Mouse (Mus musculus): ENCODE data around the gene Gm20388. TPM values are rescaled to one million over a fixed set of nuclear protein-coding genes. Genes with fewer than 3 reads are reported as not detected.
A peak's percentile ranks its signal among the peaks of the same experiment; 100 is the strongest.

Gene Gm20388
- total RNA-seq, 4 experiments from 2014 or later: 0.17 to 15.1 (median 6.6) TPM

GRCm38 (mm10) chr8:122197342-122197741, 2286.7 kb downstream of the Gm20388 start:
- DNase-seq (ENCODE audit: low spot score in 2 of 2): no peak

GRCm38 (mm10) chr8:122198378-122199025, 2287.9 kb downstream of the Gm20388 start:
- DNase-seq (ENCODE audit: low spot score in 2 of 2): no peak

DNA sequence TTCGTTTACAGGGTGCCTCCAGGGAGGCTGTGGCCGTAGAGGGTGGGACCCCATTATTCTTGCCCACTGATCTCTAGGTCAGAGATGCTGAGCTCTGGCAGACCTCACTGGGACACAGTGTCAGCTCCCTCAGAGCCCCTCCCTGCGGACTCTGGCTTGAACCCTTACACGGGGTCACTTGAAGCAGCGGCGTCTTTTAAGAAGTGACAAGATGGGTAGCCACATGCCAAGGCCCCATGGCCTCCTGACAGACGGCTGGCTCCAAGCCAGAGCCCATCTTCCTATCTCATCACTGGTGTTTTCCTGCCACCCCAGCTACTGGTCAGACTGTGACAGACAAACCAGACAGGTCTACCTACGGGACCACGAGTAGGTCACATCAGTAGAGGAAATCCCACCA, 2288.6 kb downstream of the Gm20388 start:
- DNase-seq (ENCODE audit: low spot score in 2 of 2): no peak

DNA sequence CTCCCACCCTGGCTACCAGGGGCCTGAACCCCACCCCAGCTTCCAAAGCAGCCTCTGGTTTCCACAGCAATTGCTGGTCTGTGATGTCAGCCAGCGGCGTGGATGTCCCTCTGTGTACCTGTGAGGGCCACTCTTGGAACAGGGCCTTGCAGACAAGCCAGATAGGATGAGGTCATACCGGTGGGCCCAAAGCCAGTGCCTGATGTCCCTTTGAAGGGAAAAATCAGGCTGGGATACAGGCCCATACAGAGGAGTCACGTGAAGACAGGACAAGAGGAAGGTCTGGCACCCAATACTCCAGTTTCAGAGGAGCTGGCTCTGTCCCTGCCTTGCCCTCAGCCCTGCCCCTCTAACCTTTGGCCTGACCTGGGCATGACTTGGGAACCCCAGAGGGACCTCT, 2289.2 kb downstream of the Gm20388 start:
- no peak for DNase-seq (ENCODE audit: low spot score in 2 of 2)

- DNase-seq (ENCODE audit: low spot score in 2 of 2): no peak
These were observed 2300.9 kb downstream of the Gm20388 start for GRCm38 (mm10) chr8:122211591-122211990.

- no peak for DNase-seq (ENCODE audit: low spot score in 2 of 2)
These were observed 2305.0 kb downstream of the Gm20388 start for GRCm38 (mm10) chr8:122215630-122216029.

DNA sequence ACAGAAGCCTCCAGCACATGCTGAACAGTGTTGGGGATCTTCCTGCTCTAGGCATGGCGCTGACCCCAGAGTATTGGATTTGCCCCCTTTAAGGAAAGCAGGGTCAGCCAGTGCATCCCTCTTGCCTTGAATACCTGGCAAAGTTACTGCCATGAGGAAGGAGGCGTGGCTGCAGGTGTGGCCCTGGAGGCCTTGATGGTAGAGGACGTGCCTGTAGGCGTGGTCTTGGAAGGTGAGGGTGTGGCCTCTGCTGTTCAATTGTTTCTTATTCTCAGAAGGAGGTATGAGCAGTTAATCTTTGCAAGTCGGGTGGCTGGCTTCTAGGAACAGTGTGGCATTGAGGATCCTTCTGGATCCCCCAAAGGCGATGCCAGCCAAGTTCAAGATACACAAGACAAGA, 2305.8 kb downstream of the Gm20388 start:
- no peak for DNase-seq (ENCODE audit: low spot score in 2 of 2)

- no peak for DNase-seq (ENCODE audit: low spot score in 2 of 2)
These were observed 2307.0 kb downstream of the Gm20388 start for GRCm38 (mm10) chr8:122217456-122218177.

DNA sequence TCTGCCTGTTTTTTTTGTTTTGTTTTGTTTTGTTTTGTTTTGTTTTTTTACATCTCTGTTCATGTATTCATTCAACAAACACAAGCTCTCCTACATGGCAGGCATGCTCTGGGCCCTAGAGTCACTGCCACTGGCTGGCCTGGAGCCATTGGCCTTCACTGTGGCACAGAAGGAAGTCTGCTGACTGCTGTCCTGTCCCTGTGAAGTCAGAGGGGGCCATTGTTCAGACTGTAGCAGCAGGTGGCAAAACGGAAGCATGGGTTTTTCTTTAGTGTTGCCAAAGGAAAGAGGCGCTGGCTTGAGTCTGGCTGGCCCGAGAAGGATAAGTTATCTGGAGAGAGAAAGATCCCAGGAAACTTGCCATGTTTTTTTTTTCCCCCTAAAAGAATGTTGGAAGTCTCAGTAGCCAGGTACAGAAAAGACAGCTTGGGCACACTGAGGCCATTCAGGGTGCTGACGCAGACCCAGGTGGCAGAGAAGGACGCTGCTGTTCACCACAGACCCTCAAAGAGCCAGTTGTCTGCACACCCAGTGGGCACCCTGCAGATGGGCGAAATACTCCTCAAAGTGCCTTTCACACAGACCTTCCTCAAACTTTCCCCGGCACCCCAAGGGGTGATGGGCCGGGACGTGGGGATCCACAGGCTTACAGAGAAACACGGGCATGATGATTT, 2313.5 kb downstream of the Gm20388 start:
- peak in 1 of 2 experiments; percentile 33 for DNase-seq (ENCODE audit: low spot score in 2 of 2)

GRCm38 (mm10) chr8:122224650-122225022, 2314.0 kb downstream of the Gm20388 start:
- DNase-seq (ENCODE audit: low spot score in 2 of 2): peak; percentile 34 to 45

GRCm38 (mm10) chr8:122225446-122225845, 2314.8 kb downstream of the Gm20388 start:
- no peak for DNase-seq (ENCODE audit: low spot score in 2 of 2)

GRCm38 (mm10) chr8:122227345-122227744, 2316.7 kb downstream of the Gm20388 start:
- DNase-seq (ENCODE audit: low spot score in 2 of 2): no peak

GRCm38 (mm10) chr8:122228792-122229575, 2318.3 kb downstream of the Gm20388 start:
- no peak for DNase-seq (ENCODE audit: low spot score in 2 of 2)

DNA sequence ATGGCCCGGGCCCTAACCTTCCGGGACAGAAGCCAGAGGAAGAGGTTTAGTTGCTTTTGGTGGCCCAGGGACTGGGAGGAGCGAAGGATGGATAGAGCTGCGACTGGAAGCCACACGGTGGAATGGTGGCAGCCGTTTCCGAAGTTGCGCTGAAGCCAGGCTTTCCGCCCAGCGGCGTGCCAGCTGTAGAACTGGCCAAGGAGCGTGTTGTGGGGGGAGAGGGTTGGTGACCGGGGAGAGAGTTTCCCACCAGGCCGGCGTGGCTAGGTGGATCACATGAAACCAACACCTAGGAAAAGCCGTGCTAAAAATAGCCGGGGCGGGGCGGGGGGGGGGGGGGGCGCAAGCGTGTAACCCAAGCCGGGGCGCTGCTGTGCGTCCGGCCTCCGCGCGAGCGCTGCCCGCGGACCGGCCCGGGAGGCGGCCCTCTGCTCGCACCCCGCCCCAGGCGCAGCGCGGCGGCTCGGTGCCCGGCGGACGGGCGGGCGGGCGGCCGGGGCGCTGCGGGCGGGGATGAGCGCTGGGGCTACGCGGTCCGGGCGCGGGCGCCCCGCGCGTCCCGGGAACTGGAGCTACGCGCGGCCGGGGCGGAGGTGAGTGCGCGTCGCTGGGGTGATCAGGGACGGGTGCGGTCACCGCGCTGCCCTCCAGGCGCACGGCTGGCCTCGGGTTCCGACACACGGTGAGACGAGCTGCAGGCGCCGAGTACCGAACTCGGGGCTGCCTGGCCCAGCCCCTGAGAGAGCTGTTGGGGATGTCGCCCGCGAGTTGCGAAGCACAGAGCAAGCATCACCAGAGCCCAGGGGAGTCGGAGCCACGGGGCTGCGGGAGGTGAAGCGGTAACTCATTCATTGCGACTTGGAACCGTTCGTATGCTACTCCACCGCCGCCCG, 2319.4 kb downstream of the Gm20388 start:
- DNase-seq (ENCODE audit: low spot score in 2 of 2): peak in 1 of 2 experiments; percentile 22

DNA sequence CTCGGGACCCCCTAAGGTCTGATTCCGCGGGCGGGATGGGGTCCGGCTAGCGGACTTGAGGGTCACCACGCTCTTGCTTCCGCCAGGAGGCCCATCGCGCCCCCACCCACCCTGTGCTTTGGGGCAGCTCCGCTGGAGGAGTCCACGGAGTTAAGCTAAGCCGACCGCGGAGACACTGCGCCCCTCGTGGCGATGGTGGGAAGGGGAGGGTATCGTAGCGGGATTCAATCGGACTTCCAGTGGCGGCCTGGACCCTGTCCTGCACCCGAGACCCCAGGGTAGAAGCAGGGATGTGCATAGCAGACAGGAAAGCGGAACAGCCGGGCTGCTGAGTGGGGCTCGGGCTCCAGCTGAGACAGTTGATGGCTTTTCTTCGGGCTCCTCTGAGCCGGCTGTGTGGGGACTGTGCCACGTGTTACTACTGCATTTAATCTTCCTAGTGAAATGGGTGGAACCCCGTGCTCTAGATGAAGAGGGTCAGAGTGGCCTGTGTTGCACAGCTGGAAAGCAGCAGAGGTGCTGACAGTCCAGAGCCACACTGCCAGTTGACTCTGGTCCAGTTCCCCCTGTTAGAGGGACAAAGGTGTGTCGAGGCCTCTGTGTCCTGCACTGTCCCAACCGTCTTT, 2320.2 kb downstream of the Gm20388 start:
- peak; percentile 47 to 79 for DNase-seq (ENCODE audit: low spot score in 2 of 2)

DNA sequence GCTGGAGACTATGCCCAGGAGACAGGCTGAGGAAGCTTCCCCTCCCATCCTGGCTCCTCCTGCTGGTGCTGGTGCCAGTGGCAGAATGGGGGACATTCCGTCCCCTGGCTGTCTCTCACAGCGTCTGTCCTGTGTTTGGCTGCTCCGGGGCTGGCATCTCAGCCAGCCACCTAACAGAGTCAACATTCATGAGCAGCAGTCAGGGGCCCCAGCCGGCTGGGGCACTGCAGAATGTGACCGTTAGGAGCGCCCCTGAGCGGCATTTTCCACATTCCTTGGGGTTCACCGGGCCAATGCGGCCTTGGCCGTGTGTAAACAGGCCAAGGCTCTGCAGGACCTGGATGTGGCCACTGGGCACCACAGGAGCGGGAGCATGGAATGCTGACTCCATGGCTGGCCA, 2323.4 kb downstream of the Gm20388 start:
- DNase-seq (ENCODE audit: low spot score in 2 of 2): peak in 1 of 2 experiments; percentile 44

DNA sequence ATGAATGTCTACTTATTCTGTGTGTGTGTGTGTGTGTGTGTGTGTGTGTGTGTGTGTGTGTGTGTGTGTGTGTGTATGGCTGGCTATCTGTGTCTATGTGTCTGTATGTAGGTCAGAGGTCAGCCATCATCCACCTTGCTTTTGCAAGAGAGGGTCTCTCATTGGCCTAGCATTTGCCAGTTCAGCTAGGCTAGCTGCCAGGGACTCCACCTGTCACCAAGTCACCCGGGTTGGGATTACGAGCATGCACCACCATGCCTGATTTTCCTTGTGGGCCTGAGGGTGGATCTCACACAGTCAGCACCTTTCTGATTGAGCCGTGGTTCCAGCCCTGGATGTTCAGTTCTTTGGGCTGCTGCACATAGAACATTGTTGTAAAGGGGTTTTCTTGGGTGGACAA, 2325.9 kb downstream of the Gm20388 start:
- no peak for DNase-seq (ENCODE audit: low spot score in 2 of 2)

- DNase-seq (ENCODE audit: low spot score in 2 of 2): no peak
These were observed 2327.6 kb downstream of the Gm20388 start for GRCm38 (mm10) chr8:122238225-122238624.

DNA sequence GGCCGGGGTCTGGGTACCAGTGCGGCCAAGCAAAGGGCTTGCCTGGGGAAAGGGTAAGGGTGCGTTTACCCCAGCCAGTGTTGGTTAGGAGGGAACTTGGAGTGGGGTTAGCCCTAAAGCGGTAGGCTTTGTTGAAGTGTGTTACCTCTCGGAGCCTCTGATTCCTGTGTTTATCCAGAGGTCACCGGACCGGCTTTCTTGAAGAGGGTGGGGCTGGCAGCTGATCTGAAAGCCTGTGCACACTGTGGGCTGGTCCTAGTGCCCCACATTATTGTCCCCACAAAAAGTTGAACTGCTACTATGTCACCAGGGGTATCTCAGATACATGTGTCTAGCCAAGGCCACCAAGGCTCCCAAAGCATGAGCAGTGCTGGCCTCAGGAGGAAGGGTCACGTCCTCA, 2328.1 kb downstream of the Gm20388 start:
- DNase-seq (ENCODE audit: low spot score in 2 of 2): no peak
